Mouse (Mus musculus) limb, embryonic 14.5 days (tissue): ENCODE data around the gene Rhox6. TPM values are rescaled to one million over a fixed set of nuclear protein-coding genes. Genes with fewer than 3 reads are reported as not detected.

Experiments
- ATAC-seq: fragments of 200-750 bp; cut with Nextera tagmentation; 2 replicates; pipeline ENCODE4 v1.8.0; 2017; ENCODE audit warnings: low read depth, moderate number of reproducible peaks, moderate TSS enrichment; ENCODE audit not compliant: low FRiP score
- DNase-seq: peaks from one replicate; pipeline ENCODE4 v3.0.0-alpha.2; 2015; ENCODE audit warnings: low spot score
- H3K27ac ChIP-seq: fragments of 300-500 bp; sonication (generic); replicated peaks from 2 replicates; pipeline ENCODE4 v1.5.1; 2014; ENCODE audit warnings: low read depth, mild to moderate bottlenecking, low read length, moderate library complexity, mixed read lengths
- H3K27me3 ChIP-seq: fragments of 300-500 bp; sonication (generic); 2 replicates; pipeline ENCODE4 v1.6.1; 2014; ENCODE audit warnings: low read length, mixed read lengths; ENCODE audit not compliant: control insufficient read depth, insufficient read depth
- H3K36me3 ChIP-seq: fragments of 300-500 bp; sonication (generic); 2 replicates; pipeline ENCODE4 v1.6.1; 2014; ENCODE audit warnings: mild to moderate bottlenecking, low read length, moderate library complexity, mixed read lengths; ENCODE audit not compliant: control insufficient read depth, insufficient read depth
- H3K4me1 ChIP-seq: fragments of 300-500 bp; sonication (generic); 2 replicates; pipeline ENCODE4 v1.6.1; 2014; ENCODE audit warnings: antibody characterized with exemption, low read length, mixed read lengths; ENCODE audit not compliant: control insufficient read depth, insufficient read depth
- H3K4me2 ChIP-seq: fragments of 300-500 bp; sonication (generic); replicated peaks from 2 replicates; pipeline ENCODE4 v1.6.1; 2014; ENCODE audit warnings: low read depth, mild to moderate bottlenecking, low read length, moderate library complexity; ENCODE audit not compliant: severe bottlenecking
- H3K4me3 ChIP-seq: fragments of 300-500 bp; sonication (generic); replicated peaks from 2 replicates; pipeline ENCODE4 v1.5.1; 2014; ENCODE audit warnings: low read length
- H3K9ac ChIP-seq: fragments of 300-500 bp; sonication (generic); 2 replicates; pipeline ENCODE4 v1.6.1; 2014; ENCODE audit warnings: mild to moderate bottlenecking, low read depth, low read length, moderate library complexity; ENCODE audit not compliant: severe bottlenecking
- H3K9me3 ChIP-seq: fragments of 300-500 bp; sonication (generic); 2 replicates; pipeline ENCODE4 v1.6.1; 2016; ENCODE audit warnings: low read length; ENCODE audit not compliant: control insufficient read depth
- POLR2A ChIP-seq: fragments of 200-500 bp; IDR thresholded peaks from 2 replicates; pipeline ENCODE4 v1.8.0; 2012; ENCODE audit warnings: inconsistent platforms, mild to moderate bottlenecking, moderate library complexity, borderline replicate concordance; ENCODE audit not compliant: insufficient read depth, insufficient read length; ENCODE audit errors: extremely low read depth
- WGBS: fragments of 180-500 bp; shearing (Covaris S2); extraction: QIAGEN DNeasy Blood & Tissue Kit; methylation state at CpG from one replicate; pipeline ENCODE4 v1.1.7; 2014; 5-methylcytosine and 5-hydroxymethylcytosine counted together
- polyA plus RNA-seq, 2 experiments: library from polyadenylated mRNA; depleted of rRNA in 1 of 2; stranded (reverse) in 1 of 2; unstranded in 1 of 2; fragments of >200 nt; fragmentation: Nextera tagmentation in 1 of 2; extraction: Ambion mirVana in 1 of 2; gene quantifications; 2 replicates each; pipeline versions ENCODE4 v1.2.1 to v1.2.3; 2012 to 2014

Gene Rhox6
- polyA plus RNA-seq, 2 experiments, result 0.65 to 0.74 TPM

DNA sequence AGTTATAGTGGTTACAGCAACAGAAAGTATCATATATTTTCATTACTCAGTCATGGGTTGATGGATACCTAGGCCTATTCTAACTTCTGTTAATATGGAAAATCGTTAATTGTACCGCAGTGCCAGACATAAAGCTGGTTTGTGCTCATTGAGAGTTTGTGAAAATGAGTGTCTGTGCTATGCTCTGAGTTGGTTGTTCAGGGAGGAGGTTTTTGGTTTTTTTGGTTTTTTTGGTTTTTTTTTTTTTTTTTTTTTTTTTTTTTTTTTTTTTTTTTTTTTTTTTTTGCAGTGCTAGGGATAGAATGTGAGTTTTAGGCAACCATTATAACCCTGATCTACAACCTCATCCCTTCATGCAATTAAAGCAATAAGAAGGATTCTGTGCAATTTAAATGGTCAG is 44.9 kb downstream of the Rhox6 start:
- H3K36me3 ChIP-seq, result no peaks in the 10 kb centered on the region
- WGBS, result 91% methylated on average over 2 of the region's 2 CpGs
- H3K27me3 ChIP-seq, result no peaks in the 10 kb centered on the region
- no peak overlapping the region for H3K4me3 ChIP-seq
- no peak overlapping the region for H3K27ac ChIP-seq
- ATAC-seq (no peak), DNase-seq (no peak)
- H3K4me2 ChIP-seq, result no peak overlapping the region
- no peak overlapping the region for H3K9ac ChIP-seq
- H3K9me3 ChIP-seq, result no peaks in the 10 kb centered on the region
- no peaks in the 10 kb centered on the region for H3K4me1 ChIP-seq
- no peak for TF ChIP-seq POLR2A

DNA sequence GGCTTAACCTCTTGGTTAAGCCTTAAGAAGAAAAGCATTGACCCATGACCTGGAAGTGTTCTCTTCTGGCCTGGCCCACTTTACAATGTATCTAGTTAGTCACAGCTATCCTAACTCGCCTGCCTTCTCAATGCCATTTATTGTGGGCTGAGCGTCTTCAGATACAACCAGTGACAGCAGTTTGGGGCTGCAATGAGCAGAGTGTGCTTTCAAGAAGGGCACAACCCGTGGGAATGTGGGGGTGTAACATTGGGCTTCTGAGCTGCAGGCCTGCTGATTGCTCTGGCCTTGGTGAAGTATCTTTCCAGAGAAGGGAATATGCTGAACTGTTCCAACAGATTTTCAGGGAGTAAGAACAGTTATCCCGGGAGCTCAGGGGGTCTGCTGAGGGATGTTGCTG is 52.1 kb downstream of the Rhox6 start, which contains the start of gene Rhox8:
Rhox8 (minus strand) TSS at position 101 of the 400 bp plus-strand sequence.
- Histone ChIP-seq H3K36me3 (no peaks in the 10 kb centered on the region), H3K9ac (no peak within 1 kb of the TSS), H3K27me3 (no peaks in the 10 kb centered on the region), H3K9me3 (no peaks in the 10 kb centered on the region), H3K4me1 (no peaks in the 10 kb centered on the region), H3K4me3 (no peak within 1 kb of the TSS), H3K27ac (no peak within 1 kb of the TSS), H3K4me2 (no peak within 1 kb of the TSS)
- no peak for TF ChIP-seq POLR2A
- DNase-seq, result no peak
- 72% methylated on average over 4 of the region's 4 CpGs for WGBS
- ATAC-seq, result no peak

Other genes with a start within 250 kb of the Rhox6 start
- not detected in 2 replicates for gene Rhox3f, start 245.9 kb upstream of the Rhox6 start, polyA plus RNA-seq (2012; rRNA removed)
- not detected in 2 replicates for gene Rhox3f, start 245.9 kb upstream of the Rhox6 start, polyA plus RNA-seq (2014; fragmentation: Nextera tagmentation; extraction: Ambion mirVana)
- gene Rhox4f, start 219.2 kb upstream of the Rhox6 start, polyA plus RNA-seq (2012; rRNA removed), result not detected in 2 replicates
- not detected in 2 replicates for gene Rhox4f, start 219.2 kb upstream of the Rhox6 start, polyA plus RNA-seq (2014; fragmentation: Nextera tagmentation; extraction: Ambion mirVana)
- not detected in 2 replicates for gene Rhox3g, start 198.3 kb upstream of the Rhox6 start, polyA plus RNA-seq (2012; rRNA removed)
- not detected in 2 replicates for gene Rhox3g, start 198.3 kb upstream of the Rhox6 start, polyA plus RNA-seq (2014; fragmentation: Nextera tagmentation; extraction: Ambion mirVana)
- gene Rhox2g, start 183.4 kb upstream of the Rhox6 start, polyA plus RNA-seq (2012; rRNA removed), result not detected in 2 replicates
- not detected in 2 replicates for gene Rhox2g, start 183.4 kb upstream of the Rhox6 start, polyA plus RNA-seq (2014; fragmentation: Nextera tagmentation; extraction: Ambion mirVana)
- not detected in 2 replicates for gene Rhox4g, start 175.6 kb upstream of the Rhox6 start, polyA plus RNA-seq (2012; rRNA removed)
- not detected in 2 replicates for gene Rhox4g, start 175.6 kb upstream of the Rhox6 start, polyA plus RNA-seq (2014; fragmentation: Nextera tagmentation; extraction: Ambion mirVana)
- gene Rhox3h, start 158.1 kb upstream of the Rhox6 start, polyA plus RNA-seq (2012; rRNA removed), result not detected in 2 replicates
- gene Rhox3h, start 158.1 kb upstream of the Rhox6 start, polyA plus RNA-seq (2014; fragmentation: Nextera tagmentation; extraction: Ambion mirVana), result not detected in 2 replicates
- gene Rhox2h, start 153.6 kb upstream of the Rhox6 start, polyA plus RNA-seq (2012; rRNA removed), result not detected in 2 replicates
- not detected in 2 replicates for gene Rhox2h, start 153.6 kb upstream of the Rhox6 start, polyA plus RNA-seq (2014; fragmentation: Nextera tagmentation; extraction: Ambion mirVana)
- 1.0 and 1.5 TPM in 2 replicates for gene Rhox5, start 22.1 kb upstream of the Rhox6 start, polyA plus RNA-seq (2012; rRNA removed)
- 1.2 TPM in 1 of 2 replicates, not detected in the other for gene Rhox5, start 22.1 kb upstream of the Rhox6 start, polyA plus RNA-seq (2014; fragmentation: Nextera tagmentation; extraction: Ambion mirVana)
- gene Rhox7a, start 4.8 kb downstream of the Rhox6 start, polyA plus RNA-seq (2012; rRNA removed), result not detected in 2 replicates
- gene Rhox7a, start 4.8 kb downstream of the Rhox6 start, polyA plus RNA-seq (2014; fragmentation: Nextera tagmentation; extraction: Ambion mirVana), result not detected in 2 replicates
- gene Rhox8, start 52.0 kb downstream of the Rhox6 start, polyA plus RNA-seq (2012; rRNA removed), result not detected in 2 replicates
- not detected in 2 replicates for gene Rhox8, start 52.0 kb downstream of the Rhox6 start, polyA plus RNA-seq (2014; fragmentation: Nextera tagmentation; extraction: Ambion mirVana)
- not detected in 2 replicates for gene Rhox7b, start 70.3 kb downstream of the Rhox6 start, polyA plus RNA-seq (2012; rRNA removed)
- gene Rhox7b, start 70.3 kb downstream of the Rhox6 start, polyA plus RNA-seq (2014; fragmentation: Nextera tagmentation; extraction: Ambion mirVana), result not detected in 2 replicates
- gene Rhox9, start 74.9 kb downstream of the Rhox6 start, polyA plus RNA-seq (2012; rRNA removed), result 0.32 and 0.35 TPM in 2 replicates
- gene Rhox9, start 74.9 kb downstream of the Rhox6 start, polyA plus RNA-seq (2014; fragmentation: Nextera tagmentation; extraction: Ambion mirVana), result not detected in 2 replicates
- not detected in 2 replicates for gene Btg1-ps1, start 191.9 kb downstream of the Rhox6 start, polyA plus RNA-seq (2012; rRNA removed)
- gene Btg1-ps1, start 191.9 kb downstream of the Rhox6 start, polyA plus RNA-seq (2014; fragmentation: Nextera tagmentation; extraction: Ambion mirVana), result not detected in 2 replicates
- gene Btg1-ps2, start 216.2 kb downstream of the Rhox6 start, polyA plus RNA-seq (2012; rRNA removed), result not detected in 2 replicates
- not detected in 2 replicates for gene Btg1-ps2, start 216.2 kb downstream of the Rhox6 start, polyA plus RNA-seq (2014; fragmentation: Nextera tagmentation; extraction: Ambion mirVana)
- not detected in 2 replicates for gene Rhox10, start 239.6 kb downstream of the Rhox6 start, polyA plus RNA-seq (2012; rRNA removed)
- gene Rhox10, start 239.6 kb downstream of the Rhox6 start, polyA plus RNA-seq (2014; fragmentation: Nextera tagmentation; extraction: Ambion mirVana), result not detected in 2 replicates